Comparison of ENCODE assay signal across 11 mouse cellular contexts in the genomic region with DNA sequence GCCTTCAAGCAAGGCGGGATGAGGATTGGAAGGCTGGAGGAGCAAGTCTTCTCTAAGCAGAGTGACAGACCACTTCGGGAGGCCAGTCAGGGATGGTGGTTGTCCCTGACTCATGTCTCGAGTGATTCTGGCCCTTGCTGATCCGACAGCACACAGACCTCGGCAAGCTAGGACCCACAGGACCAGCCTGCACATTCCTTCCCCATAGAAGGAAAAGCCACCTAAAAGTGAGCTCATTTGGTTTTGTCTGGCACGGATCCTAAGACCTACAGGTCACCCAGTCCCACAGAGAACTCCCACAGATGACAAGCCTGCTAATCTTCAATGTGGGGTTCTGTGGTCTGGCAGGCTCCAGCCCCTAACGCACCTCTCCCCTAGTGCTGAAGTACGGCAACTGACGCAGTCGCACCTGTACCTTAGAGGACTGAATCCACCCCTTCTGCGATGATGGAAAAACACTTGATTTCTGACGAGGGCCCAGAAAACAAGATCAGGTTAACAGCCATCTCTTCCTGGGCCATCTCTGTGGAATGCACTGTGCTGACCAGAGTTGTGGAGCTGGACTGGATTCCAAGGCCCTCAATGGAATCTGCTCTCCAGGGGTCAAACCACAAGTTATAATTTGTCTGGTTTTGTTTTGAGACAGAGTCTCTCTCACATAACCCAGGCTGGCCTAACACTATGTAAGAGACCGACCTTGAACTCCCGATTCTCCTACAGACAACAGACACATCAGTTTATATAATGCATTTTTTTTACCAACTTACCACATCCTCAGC. TPM values are rescaled to one million over a fixed set of nuclear protein-coding genes. Genes with fewer than 3 reads are reported as not detected.
DNase-seq lines count a peak whose midpoint lies in the region; ATAC-seq and TF ChIP-seq lines count a peak whose summit lies in the region.
"Had no signal": no experiment of that assay in that cellular context is flagged by ENCODE, and none has a peak within 500 bp of the region (broad histone marks: within the 10 kb centered on the region; RNA-seq: fewer than 3 reads in every experiment).

No protein-coding gene starts in this region.

- H3K27ac ChIP-seq in heart, embryonic 13.5 days (replicated peaks) = peak overlapping the region; percentile 78
- 0 out of 2 replicates have a peak overlapping the region, but pooled peaks have one; percentile 11 for H3K27ac ChIP-seq in limb, embryonic 14.5 days (replicated peaks; ENCODE audit: low read depth, low read length)
- H3K27ac ChIP-seq: midbrain, embryonic 10.5 days had no signal

- no peak for TF ChIP-seq CTCF in C2C12 (IDR thresholded peaks at IDR 0.05; ENCODE audit: control insufficient read depth, insufficient read depth, insufficient read length)

- H3K79me2 ChIP-seq in C2C12 (ENCODE audit: control insufficient read depth, insufficient read depth) = peaks cover 99% of the 10 kb centered on the region

- H3K9me3 ChIP-seq in heart, embryonic 13.5 days = no peaks in the 10 kb centered on the region
- H3K9me3 ChIP-seq in limb, embryonic 14.5 days (ENCODE audit: control insufficient read depth, low read length) = no peaks in the 10 kb centered on the region
- H3K9me3 ChIP-seq: midbrain, embryonic 10.5 days had no signal

- peak overlapping the region; percentile 20 for H3K9ac ChIP-seq in heart, embryonic 13.5 days
- H3K9ac ChIP-seq in limb, embryonic 14.5 days (ENCODE audit: low read depth, low read length, severe bottlenecking) = no peak overlapping the region

- H3K4me3 ChIP-seq in heart, embryonic 13.5 days = no peak overlapping the region
- no peak overlapping the region for H3K4me3 ChIP-seq in C2C12 (ENCODE audit: insufficient read depth, poor library complexity, severe bottlenecking)
- no peak overlapping the region for H3K4me3 ChIP-seq in limb, embryonic 14.5 days (replicated peaks; ENCODE audit: low read length)
- H3K4me3 ChIP-seq: midbrain, embryonic 10.5 days had no signal

- H3ac ChIP-seq in C2C12 (ENCODE audit: control insufficient read depth, insufficient read length, low read depth) = no peak overlapping the region

- 49% methylated on average over 14 of the region's 14 CpGs for WGBS in heart, embryonic 13.5 days
- WGBS in limb, embryonic 14.5 days = 72% methylated on average over 14 of the region's 14 CpGs

- H3K27me3 ChIP-seq in heart, embryonic 13.5 days (replicated peaks) = no peaks in the 10 kb centered on the region
- H3K27me3 ChIP-seq in C2C12 (ENCODE audit: control insufficient read depth, insufficient read depth, insufficient read length) = no peaks in the 10 kb centered on the region
- no peaks in the 10 kb centered on the region for H3K27me3 ChIP-seq in limb, embryonic 14.5 days (ENCODE audit: control insufficient read depth, insufficient read depth, low read length)

- ATAC-seq in heart, embryonic 13.5 days (ENCODE audit: extremely low read depth, insufficient number of reproducible peaks, low FRiP score, low TSS enrichment) = no peak
- no peak for ATAC-seq in limb, embryonic 14.5 days (ENCODE audit: low FRiP score, low read depth)
- ATAC-seq in CD4-positive, CD25-positive, alpha-beta regulatory T cell, adult 4 months = no peak

- no peak for DNase-seq in heart, adult 18-20 months
- peak; percentile 31 for DNase-seq in heart, postnatal 4 days
- no peak for DNase-seq in limb, embryonic 14.5 days (ENCODE audit: low spot score)
- no peak for DNase-seq in cerebellum, postnatal 36 days
- DNase-seq in cerebellum, postnatal 4 days (ENCODE audit: low spot score in 2 of 2) = no peak
- DNase-seq: gastrocnemius, postnatal 25 days; thymus, adult 18-20 months had no signal

- H3K36me3 ChIP-seq in heart, embryonic 13.5 days = no peaks in the 10 kb centered on the region
- peaks cover 39% of the 10 kb centered on the region for H3K36me3 ChIP-seq in C2C12 (ENCODE audit: control insufficient read depth, insufficient read depth)
- no peaks in the 10 kb centered on the region for H3K36me3 ChIP-seq in limb, embryonic 14.5 days (ENCODE audit: control insufficient read depth, insufficient read depth, low read length)
- H3K36me3 ChIP-seq: midbrain, embryonic 10.5 days had no signal

- H3K79me3 ChIP-seq in C2C12 (ENCODE audit: low read depth) = peaks cover 91% of the 10 kb centered on the region

- TF ChIP-seq POLR2A in limb, embryonic 14.5 days (IDR thresholded peaks at IDR 0.05; ENCODE audit: borderline replicate concordance, extremely low read depth, insufficient read depth, insufficient read length) = no peak

- peaks cover 98% of the 10 kb centered on the region for H3K4me1 ChIP-seq in heart, embryonic 13.5 days
- peaks cover 44% of the 10 kb centered on the region for H3K4me1 ChIP-seq in limb, embryonic 14.5 days (ENCODE audit: control insufficient read depth, insufficient read depth, low read length)

- no peak overlapping the region for H3K4me2 ChIP-seq in heart, embryonic 13.5 days
- no peak overlapping the region for H3K4me2 ChIP-seq in limb, embryonic 14.5 days (replicated peaks; ENCODE audit: low read depth, low read length, severe bottlenecking)

TF ChIP-seq in C2C12, 6 proteins besides CTCF, POLR2A, EP300 and RAD21:
- no peak for TF ChIP-seq USF1 (IDR thresholded peaks at IDR 0.05; ENCODE audit: low read depth)
- peak; percentile 8 for TF ChIP-seq MYOD1 (IDR thresholded peaks at IDR 0.05; ENCODE audit: control insufficient read depth, insufficient read length, low read depth)
- peak; percentile 4 for TF ChIP-seq MAX (IDR thresholded peaks at IDR 0.05)

RNA-seq across cellular contexts. Expression of gene Actn1, which starts 39.7 kb away (rescaled TPM):
- polyA plus RNA-seq in heart, embryonic 13.5 days (2015; fragmentation: Nextera tagmentation; extraction: Ambion mirVana) = 39.5 and 40.4 TPM in 2 replicates
- total RNA-seq in heart, adult 18-20 months (2021) = 10 to 100 TPM; 23.8 to 31.7 TPM
- polyA plus RNA-seq in C2C12 (2012; fragmentation: generic; extraction: Trizol) = 301 TPM
- 100 to 1,000 TPM; 114 to 116 TPM for total RNA-seq in heart, postnatal 4 days (2021)
- polyA plus RNA-seq in limb, embryonic 14.5 days (2012; rRNA removed) = 92.3 and 95.9 TPM in 2 replicates
- 35.8 and 39.1 TPM in 2 replicates for polyA plus RNA-seq in limb, embryonic 14.5 days (2014; fragmentation: Nextera tagmentation; extraction: Ambion mirVana)
- polyA plus RNA-seq in CD4-positive, CD25-positive, alpha-beta regulatory T cell, adult 4 months (2017; shearing (Covaris generic)) = 10 to 100 TPM; 47.8 to 47.9 TPM
